Mouse (Mus musculus): ENCODE results near the gene Spin2f.
"Not testable (repeated sequence)": the region's sequence is repeated elsewhere in the genome, so short reads cannot be mapped to it uniquely, and the experiment has no call there.

Spin2f gene

GRCm38 (mm10) chrX:31253594-31253993 lies at the start of gene Spin2f:
Gene Spin2f, plus strand, starts transcription at chrX:31253894.
- not testable (repeated sequence) for DNase-seq

- not testable (repeated sequence) for DNase-seq
Measured at GRCm38 (mm10) chrX:31212136-31212535, 41.6 kb upstream of the Spin2f start.

- DNase-seq, result not testable (repeated sequence)
Measured at GRCm38 (mm10) chrX:31223536-31223935, 30.2 kb upstream of the Spin2f start.

- not testable (repeated sequence) for DNase-seq
Measured at GRCm38 (mm10) chrX:31235088-31235487, 18.6 kb upstream of the Spin2f start.

- DNase-seq, result not testable (repeated sequence)
Measured at GRCm38 (mm10) chrX:31241754-31242153, 11.9 kb upstream of the Spin2f start.

All from cerebellum, postnatal 36 days (tissue).